Mouse (Mus musculus) heart, adult 2 months (tissue): Measurements from ENCODE around the gene Esr1.

Experiments
- CTCF ChIP-seq: fragments of 200-600 bp; IDR thresholded peaks from 2 replicates; pipeline ENCODE4 v1.8.1; 2022; ENCODE audit warnings: antibody characterized with exemption, mild to moderate bottlenecking, moderate library complexity
- EP300 ChIP-seq: fragments of 200-500 bp; IDR thresholded peaks from 2 replicates; pipeline ENCODE4 v1.6.1; 2011; ENCODE audit warnings: low read depth, low read length, control low read depth; ENCODE audit not compliant: insufficient read depth
- POLR2A ChIP-seq: fragments of 200-500 bp; IDR thresholded peaks from 2 replicates; pipeline ENCODE4 v1.6.1; 2011; ENCODE audit warnings: mild to moderate bottlenecking, low read depth, low read length, control low read depth; ENCODE audit not compliant: insufficient read depth

- TF ChIP-seq CTCF, result no peak
- TF ChIP-seq POLR2A, result no peak
- no peak for TF ChIP-seq EP300
Measured at GRCm38 (mm10) chr10:4738311-4738710, 126.9 kb downstream of the Esr1 start.
